Mouse (Mus musculus) left cerebral cortex, postnatal 10 days (tissue): ENCODE data around the gene Lima1. TPM values are rescaled to one million over a fixed set of nuclear protein-coding genes. Genes with fewer than 3 reads are reported as not detected.
"Not testable (repeated sequence)": the region's sequence is repeated elsewhere in the genome, so short reads cannot be mapped to it uniquely, and the experiment has no call there.

Experiments
- DNase-seq, 2 experiments: peaks; one replicate each; pipeline ENCODE4 v3.0.0; 2021 to 2022; ENCODE audit warnings: low spot score in 2 of 2, mixed read lengths in 1 of 2; ENCODE audit errors: extremely low spot score in 1 of 2
- intact Hi-C: fragments of 180-260 bp; cut with DNase I; formaldehyde crosslinking; loops from one replicate; pipeline ENCODE4 v1.15.1; 2025
- total RNA-seq, 2 experiments: library from RNA; stranded (reverse); gene quantifications; 2 replicates each; pipeline ENCODE4 v1.2.3; 2021

The Lima1 gene
- total RNA-seq, 2 experiments from 2014 or later = 8.2 to 9.8 TPM

DNA sequence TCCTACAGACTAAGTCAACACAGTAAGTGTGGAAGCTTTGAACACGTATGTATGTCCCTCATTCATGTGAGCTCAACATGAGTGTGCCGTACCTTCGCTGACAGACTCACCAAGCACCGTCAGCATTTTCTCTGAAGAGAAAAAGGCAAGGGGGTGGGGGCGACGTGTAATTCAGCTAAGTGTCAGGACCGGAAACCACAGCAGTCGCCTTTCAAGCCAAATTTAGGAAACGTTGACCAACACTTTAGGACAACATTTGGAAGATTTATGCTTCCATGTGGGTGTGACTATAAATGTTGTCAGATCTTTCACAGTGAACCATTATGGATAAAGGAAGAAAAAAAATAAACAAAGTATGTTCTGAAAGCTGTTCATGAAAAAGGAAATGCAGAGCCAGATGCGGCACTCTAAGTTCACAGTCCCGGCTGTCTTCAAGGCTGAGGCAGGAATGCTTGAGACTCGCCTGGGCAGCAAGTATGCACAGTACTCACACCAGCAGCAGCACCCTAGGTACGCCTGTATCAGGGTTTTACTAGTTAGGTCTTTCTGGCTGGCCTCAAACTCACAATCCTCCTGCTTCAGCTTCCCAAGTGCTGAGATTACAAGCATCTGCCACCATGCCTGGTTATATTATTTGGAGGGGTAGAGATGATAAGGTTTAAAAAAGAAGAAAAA is 27.9 kb downstream of the Lima1 start:
- DNase-seq = no peak
- intact Hi-C loops = loop anchor here (10.0 kb wide), 1 partner anchor 57 kb away; no protein-coding TSS in a partner anchor

DNA sequence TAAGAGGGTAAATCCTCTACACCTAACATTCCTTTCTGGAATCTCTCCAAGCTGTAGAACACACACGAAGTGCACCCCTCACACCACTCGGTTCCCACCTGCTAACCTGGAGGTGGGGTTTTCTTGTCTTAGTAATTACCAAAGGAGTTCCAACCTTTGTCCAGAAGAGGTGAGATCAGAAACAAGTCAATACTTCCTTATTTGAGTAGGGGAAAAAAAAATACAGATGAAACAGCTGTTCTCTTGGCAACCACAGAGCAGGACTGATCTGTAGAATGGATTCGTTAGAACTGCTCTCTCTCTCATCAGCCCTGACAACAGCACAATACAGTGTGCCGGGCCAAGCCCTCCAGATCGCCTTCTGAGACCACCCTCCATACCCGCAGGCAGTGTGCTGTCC is 28.6 kb downstream of the Lima1 start:
- no peak for DNase-seq
- intact Hi-C loops = loop anchor here (10.0 kb wide), 1 partner anchor 58 kb away; no protein-coding TSS in a partner anchor

DNA sequence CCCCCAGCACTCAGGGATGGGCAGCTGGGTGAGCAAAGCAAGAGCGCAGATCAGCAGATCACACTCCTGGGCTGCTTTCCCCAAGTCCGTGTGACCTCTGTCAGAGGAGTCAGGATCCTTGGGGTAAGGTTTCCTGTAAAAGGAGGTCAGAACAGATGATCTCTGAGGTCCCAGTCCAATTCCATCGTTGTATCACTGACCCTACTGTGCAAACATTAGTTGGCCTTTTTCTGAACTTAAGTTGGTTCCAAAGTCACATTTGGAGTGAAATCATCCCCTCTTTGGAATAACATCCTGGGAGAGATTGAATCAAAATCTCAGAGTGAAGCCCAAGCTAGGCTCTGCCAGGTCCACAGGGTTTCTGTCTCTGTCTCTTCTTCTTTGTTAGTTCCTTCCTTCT is 31.4 kb downstream of the Lima1 start:
- no peak for DNase-seq
- intact Hi-C loops = loop anchor here (10.0 kb wide), 1 partner anchor 61 kb away; no protein-coding TSS in a partner anchor

DNA sequence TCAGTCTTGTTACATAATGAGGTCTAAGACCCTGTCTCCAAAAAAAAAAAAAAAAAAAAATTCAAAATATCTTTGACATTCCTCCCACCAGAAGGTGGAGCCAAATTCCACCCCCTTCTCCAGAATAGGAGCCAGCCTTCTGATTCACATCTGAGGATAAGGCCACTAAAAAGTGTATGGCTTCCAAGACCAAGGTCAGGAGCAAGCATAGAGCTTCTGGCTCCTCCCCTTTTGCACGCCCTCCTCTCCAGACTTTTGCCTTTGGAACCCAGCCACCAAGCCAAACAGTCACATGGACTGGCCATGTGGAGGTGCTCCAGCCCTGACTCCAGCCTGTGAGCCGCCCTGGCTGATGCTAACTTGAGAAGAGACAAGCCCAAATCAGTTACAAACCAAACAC is 35.3 kb downstream of the Lima1 start:
- intact Hi-C loops = loop anchor here (10.0 kb wide), 1 partner anchor 65 kb away; no protein-coding TSS in a partner anchor
- peak in 1 of 2 experiments; percentile 47 for DNase-seq

DNA sequence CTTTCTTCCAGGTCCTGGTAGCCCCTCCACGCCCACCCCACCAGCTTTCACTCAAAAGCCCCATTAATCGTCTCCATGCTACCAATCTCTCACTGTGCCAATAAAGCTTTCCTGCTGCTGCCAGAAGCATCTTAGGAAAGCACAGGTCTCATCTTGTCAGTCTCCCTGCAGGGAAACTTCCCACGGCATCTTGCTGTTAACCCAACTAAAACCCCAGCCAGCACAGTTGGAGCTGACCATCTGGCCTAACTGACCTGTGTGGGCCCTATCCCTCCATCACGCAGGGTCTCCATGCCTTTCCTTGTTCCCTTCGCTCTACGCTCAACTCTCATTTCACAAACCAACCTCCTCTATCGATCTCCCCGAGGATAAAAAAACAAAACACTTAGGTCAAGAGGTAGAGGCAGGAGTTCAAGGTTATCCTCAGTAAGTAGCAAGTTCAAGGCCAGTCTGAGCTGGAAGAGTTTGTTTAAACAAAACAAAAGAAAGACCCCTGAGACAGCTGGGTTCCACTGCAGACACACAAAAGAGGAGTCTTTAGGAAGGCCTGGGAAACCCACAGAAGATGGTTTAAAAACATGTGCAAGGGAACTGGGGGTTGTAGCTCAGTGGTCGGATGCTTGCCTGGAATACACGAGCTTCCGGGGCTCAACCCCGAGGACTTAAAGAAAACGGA is 36.0 kb downstream of the Lima1 start:
- intact Hi-C loops = no loop called here
- DNase-seq = no peak

DNA sequence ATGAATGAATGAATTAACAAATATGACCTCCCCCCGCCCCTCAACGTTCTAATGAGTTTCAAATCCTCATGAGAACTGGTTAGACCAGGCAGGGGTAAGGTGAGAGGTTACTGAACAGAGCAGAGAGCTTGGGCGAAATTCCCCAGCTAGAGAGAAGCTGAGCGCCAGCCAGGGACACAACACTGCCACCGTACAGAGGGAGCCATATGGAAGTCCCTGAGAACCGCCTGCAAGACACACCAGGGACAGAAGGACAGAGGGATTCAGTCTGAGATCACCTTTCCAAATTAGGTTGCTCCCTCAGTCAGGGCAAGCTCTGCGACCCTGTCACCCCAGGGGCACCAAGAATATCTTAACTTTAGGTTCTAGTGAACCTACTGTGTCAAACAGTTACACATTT is 37.7 kb downstream of the Lima1 start:
- DNase-seq = no peak
- intact Hi-C loops = no loop called here

DNA sequence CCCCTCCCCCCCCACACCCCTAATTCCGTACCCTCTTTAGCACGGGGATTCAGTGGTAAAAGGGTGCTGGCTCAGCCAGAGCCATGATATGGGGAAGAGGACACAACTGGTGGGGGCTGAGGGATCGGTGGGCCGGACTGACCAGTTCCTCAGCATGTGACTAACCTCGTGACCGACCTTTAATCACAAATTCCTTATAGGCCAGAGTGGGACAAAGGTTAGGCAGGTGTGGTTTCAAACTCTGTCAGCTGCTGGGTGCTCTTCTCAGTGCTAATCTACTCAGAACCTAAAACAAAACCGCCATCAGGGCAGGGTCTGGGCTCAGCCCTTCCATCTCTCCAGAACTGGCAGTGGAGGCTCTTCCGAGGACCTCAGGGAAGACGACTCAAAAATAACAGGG is 40.1 kb downstream of the Lima1 start:
- intact Hi-C loops = no loop called here
- no peak for DNase-seq

DNA sequence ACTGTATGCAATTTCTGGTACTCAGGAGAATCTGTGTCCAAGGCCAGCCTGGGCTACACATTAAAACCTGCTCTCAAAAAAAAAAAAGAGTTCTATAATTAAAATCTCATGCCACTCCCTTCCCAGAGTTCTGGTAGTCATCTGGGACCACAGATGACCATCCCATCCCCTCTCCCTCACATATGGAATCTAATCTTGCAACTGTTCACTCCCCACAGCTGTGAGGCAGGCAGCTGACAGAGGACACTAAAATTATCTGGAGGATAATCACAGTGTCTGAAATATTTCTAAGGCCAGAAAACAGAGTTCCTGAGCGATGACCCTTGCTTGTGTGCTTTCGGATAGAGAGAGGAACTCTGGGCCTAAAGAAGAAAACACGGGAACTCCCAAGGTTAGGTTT is 40.6 kb downstream of the Lima1 start:
- intact Hi-C loops = no loop called here
- DNase-seq = no peak

DNA sequence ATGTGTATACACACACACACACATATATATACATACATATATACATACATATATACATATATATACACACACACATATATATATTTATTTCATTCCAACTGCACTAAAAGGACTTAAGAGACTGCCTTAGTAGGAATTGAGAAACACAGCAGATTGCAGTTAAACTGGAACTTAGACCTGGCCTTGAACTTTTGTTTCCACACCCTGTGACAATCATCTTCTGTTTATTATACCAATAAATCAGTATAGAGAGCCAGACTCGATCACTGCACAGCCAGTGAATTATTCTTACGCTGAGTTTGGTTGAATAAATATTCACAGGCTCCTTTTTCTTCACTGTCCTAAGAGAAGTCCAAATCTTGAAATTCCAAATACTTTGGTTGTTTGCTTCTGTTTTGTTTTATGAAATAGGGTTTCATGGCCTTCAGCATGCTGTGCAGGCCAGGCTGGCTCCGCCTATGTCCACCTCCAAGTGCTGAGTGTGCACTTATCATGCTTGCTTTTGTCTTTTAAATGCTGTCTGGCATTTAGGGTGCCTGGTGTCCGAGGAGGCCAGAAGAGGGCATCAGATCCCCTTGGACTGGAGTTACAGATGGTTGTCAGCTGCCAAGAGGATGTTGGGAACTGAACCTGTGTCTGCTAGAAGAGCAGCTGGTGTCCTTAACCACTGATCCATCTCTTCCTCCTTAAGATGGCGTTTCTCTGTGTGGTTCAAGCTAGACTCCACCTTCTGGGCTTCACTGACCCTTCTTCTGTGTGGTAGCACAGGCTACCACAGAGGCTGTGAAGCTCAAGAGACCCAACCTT is 41.4 kb downstream of the Lima1 start:
- intact Hi-C loops = no loop called here
- DNase-seq = no peak

DNA sequence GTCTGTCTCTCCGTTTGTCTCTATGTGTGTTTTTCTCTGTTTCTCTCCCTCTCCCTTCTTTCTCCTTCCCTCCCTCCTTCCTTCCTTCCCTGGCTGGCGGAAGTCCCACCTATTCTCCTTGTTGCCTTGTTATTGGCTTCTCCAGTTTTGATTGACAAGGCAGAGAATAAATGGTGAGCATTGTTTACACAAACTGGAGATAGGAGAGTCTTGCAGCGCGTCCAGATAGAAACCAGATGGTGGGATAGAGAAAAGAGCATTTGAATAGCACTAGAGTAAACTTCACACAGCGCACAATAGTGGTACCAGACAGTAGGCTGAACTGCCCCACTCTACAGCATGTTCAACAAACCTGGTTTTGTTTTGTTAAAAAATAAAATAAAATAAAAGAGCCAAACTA is 43.7 kb downstream of the Lima1 start:
- intact Hi-C loops = no loop called here
- no peak for DNase-seq

DNA sequence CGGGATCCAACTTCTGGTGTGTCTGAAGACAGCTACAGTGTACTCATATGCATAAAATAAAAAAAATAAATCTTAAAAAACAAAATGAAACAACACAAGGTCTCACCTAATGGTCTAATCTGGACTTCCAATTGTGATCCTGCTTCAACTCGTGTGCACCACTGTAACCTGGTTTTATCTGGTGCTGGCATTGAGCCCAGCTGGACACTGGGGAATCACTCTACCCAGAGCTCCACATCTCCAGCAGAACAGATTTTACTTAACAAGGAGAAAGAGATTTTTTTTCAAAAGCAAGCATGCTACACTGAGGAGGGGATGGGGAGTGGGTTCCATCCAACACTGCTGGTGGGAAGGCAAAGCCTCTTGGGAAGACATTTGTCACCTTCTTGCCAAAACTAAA is 47.2 kb downstream of the Lima1 start:
- DNase-seq = no peak
- intact Hi-C loops = no loop called here

DNA sequence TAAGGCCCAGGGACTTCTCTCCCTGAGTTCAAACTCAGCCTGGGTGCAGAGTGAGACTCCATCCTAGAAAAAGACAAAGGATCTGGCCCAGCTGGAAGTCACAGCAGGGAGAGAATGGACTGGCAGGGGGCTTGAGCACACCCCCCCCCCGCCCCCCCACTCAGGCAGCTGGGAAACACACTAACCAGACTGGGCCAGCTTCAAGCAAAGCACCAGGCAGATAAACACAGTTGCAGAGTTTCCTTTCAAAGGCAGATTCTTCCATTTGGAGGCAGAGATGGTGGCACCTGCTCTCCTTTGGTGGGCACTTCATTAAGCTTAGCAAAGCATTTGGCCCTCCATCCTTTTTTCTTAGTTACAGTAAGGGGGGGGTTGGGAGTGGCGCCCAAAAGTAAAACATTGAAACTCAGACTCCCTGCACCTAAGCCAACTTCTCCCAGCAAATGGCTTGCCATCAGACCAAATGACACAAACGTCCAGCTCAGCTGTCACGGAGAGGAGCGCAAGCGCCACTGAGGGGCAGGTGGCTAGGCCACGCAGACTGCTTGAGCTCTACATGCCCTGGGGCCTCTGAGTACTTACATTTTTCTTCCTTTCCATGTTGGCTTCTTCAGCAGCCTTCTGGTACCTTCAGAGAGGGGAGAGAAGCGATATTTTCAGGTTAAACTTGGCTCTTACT is 48.9 kb downstream of the Lima1 start:
- no peak for DNase-seq
- intact Hi-C loops = no loop called here

DNA sequence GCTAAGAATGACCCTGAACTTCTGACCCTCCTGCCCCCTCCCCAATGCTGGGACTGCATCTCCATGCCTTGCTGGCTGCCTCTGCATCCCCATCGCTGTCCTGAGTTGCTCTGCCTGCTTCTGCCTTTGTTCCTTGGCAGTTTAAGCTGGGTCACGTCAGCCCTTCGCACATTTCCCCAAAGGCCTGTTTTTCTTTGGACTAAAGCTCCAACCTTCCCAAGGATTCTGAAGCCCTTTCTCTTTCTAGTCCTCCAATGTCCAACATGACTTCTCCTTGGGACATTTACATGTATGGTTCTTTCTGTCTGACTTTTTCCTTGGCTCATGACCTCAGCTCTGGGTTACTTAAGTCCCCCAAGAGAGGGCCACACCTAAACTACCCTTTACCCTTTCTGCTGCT is 50.0 kb downstream of the Lima1 start:
- intact Hi-C loops = no loop called here

DNA sequence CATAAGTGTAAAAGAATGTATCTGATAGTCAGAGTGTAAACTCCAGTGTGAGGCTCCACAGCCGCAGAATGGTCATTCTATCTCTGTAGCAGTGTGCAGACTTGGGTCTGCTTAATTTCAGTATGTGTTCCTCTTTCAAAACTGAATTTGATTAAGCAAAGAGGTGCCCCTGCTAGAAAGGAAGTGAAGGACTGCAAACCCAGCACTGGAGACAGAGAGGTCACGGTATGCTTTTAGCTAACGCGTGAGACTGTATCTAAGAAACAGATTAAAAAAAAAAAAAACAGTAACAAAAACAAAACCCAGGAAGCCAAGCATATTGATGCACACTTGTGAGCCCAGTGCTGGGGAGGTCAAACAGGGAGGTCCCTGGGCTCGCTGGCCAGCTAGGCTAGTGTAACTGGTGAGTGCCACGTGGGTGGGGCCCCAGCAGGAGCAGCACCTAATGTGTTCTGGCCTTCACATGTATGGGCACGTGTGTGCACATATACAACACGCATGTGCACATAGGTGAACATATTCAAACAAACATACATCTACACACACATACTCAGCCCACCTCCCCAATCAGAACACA is 51.8 kb downstream of the Lima1 start:
- intact Hi-C loops = no loop called here
- DNase-seq = no peak

More for the DNA sequence above, 50.0 kb downstream of the Lima1 start:
- DNase-seq = no peak

DNA sequence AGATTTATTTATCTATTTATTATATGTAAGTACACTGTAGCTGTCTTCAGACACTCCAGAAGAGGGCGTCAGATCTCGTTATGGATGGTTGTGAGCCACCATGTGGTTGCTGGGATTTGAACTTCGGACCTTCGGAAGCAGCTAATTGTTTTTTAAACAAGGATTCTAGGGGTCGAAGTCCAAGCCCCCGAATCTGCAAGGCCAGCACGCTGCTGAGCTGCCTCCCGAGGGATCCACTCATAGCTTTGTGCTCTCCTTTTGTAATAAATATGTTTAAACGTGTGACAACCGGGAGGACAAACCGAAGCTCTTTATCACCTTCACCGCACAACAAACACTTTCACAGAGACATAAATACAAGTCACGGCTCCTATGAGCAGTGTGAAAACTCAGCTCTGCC is 52.8 kb downstream of the Lima1 start:
- intact Hi-C loops = not testable (repeated sequence)

DNA sequence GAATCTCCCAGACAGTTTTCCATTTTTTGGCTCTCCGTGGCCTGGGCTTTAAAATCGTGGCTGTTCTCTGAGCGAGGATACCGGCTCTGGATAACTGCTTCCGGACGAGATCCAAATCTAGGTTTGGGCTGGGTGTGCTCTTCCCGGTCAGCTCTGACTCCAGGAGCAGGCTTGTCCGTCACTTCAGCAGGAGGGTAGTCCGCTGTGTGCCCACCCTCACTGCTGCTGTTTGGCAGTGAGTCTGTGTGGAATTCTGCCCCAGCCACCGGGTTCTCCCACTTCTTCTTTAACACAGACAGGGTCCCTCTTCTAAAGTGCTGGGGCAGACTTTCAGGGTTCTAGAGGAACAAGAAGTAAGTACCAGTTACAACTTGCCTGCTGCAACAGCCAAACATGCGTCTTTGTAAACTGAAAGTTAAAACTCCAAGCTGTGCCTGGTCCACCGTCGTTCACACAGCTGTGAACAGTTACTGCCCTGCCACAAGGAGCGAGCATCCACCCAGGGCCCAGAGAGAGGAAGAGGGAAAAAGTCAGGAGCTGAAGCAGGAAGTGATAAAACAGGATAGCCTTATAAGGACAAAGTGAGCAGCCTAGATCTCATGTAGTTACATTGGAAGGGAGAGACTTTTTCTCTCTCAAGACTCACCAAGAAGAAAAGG is 55.5 kb downstream of the Lima1 start:
- no peak for DNase-seq
- intact Hi-C loops = no loop called here

More for the DNA sequence above, 52.8 kb downstream of the Lima1 start:
- DNase-seq = not testable (repeated sequence)

DNA sequence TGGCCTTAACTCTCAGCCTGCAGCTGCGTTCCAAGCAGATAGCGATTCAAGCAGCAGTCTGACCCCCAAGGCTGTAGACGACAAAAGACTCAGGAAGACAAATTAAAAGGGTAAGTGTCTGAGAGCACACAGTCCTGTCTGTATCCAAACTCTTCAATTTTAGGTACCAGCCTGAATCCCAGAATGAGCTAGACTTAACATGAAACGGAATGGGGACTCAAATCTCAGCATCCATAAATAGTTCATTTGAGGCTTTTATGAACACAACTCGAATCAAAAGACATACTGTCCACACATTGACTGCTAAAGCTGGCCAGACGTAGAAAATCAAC is 56.2 kb downstream of the Lima1 start:
- intact Hi-C loops = no loop called here
- DNase-seq = no peak

DNA sequence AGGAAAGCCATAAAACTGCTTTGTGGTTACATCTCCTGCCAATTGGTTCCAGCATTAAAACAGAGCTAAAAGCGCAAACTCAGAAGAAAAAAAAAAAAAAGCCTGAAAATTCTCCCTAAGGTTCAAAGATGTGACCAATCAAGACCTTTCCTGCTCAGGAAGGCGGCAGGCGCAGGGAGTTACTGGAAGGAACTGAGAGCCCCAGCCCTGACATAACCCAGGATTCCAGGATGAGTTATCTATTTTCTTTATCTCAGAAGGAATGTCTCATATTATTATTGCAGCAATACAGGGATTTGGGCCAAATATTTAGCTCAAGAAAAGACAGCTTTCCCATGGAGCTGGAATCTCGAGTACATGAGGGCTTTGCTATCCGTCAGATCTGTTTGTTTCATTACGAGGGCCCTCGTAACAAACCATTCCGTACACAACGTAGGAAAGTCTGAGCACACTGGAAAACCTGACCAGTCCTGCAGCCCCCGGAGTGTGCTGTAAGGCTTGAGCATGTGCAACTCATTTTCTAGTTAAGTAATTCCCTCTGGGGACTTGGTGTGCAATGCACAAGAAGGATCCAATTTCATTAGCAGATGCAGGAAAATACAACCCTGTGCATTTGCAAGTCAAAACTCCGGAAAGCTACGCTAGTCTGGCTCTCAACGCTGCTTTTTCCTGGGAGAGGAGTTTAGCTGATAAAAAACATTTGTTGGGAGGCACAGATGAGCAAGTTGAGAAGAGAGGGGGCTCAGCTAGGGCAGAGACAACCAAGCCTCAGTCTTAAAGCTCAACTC is 56.7 kb downstream of the Lima1 start:
- DNase-seq = no peak
- intact Hi-C loops = no loop called here
